Mouse (Mus musculus) C2C12 (cell line): ENCODE data around the gene N4bp1.

Experiments used
- CEBPB ChIP-seq: IDR thresholded peaks from one replicate; pipeline ENCODE4 v1.6.1; 2011; ENCODE audit warnings: low read depth, mild to moderate bottlenecking, control low read depth, moderate library complexity
- CTCF ChIP-seq: IDR thresholded peaks from one replicate; pipeline ENCODE4 v1.5.1; 2011; ENCODE audit not compliant: control insufficient read depth, insufficient read depth, insufficient read length
- MAX ChIP-seq: IDR thresholded peaks from one replicate; pipeline ENCODE4 v1.6.1; 2011; ENCODE audit warnings: mild to moderate bottlenecking, control low read depth
- MYOD1 ChIP-seq: IDR thresholded peaks from one replicate; pipeline ENCODE4 v1.6.1; 2011; ENCODE audit warnings: low read depth; ENCODE audit not compliant: control insufficient read depth, insufficient read length
- MYOG ChIP-seq: IDR thresholded peaks from one replicate; pipeline ENCODE4 v1.6.1; 2011; ENCODE audit not compliant: control insufficient read depth, insufficient read length; ENCODE audit errors: extremely low read depth
- USF1 ChIP-seq: IDR thresholded peaks from one replicate; pipeline ENCODE4 v1.6.1; 2011; ENCODE audit warnings: low read depth, mild to moderate bottlenecking, control low read depth, moderate library complexity

- no peak for TF ChIP-seq CTCF
- no peak for TF ChIP-seq USF1
- no peak for TF ChIP-seq MAX
- TF ChIP-seq CEBPB: no peak
- TF ChIP-seq MYOG: no peak
- no peak for TF ChIP-seq MYOD1
Measured at GRCm38 (mm10) chr8:86826538-86826937, 58.5 kb downstream of the N4bp1 start.
